Mouse (Mus musculus) G1E (cell line): Measurements from ENCODE around the gene Kcnab1.

ENCODE experiments used
- CTCF ChIP-seq: IDR thresholded peaks from 2 replicates; pipeline ENCODE4 v1.5.1; 2012; ENCODE audit warnings: low read depth, low read length, inconsistent platforms, mixed read lengths
- GATA1 ChIP-seq: IDR thresholded peaks from 2 replicates; pipeline ENCODE4 v1.6.1; 2012; ENCODE audit warnings: borderline replicate concordance, low read length, inconsistent platforms, mixed read lengths
- GATA2 ChIP-seq: IDR thresholded peaks from 2 replicates; pipeline ENCODE4 v1.6.1; 2012; ENCODE audit warnings: low read depth, low read length, inconsistent platforms, borderline replicate concordance
- POLR2AphosphoS5 ChIP-seq: IDR thresholded peaks from 2 replicates; pipeline ENCODE4 v1.6.1; 2012; ENCODE audit warnings: low read depth, low read length, inconsistent platforms; ENCODE audit not compliant: insufficient replicate concordance
- TAL1 ChIP-seq: conservative IDR thresholded peaks from 2 replicates; pipeline ENCODE4 v1.6.1; 2012; ENCODE audit warnings: low read depth, low read length, inconsistent platforms, mixed read lengths

DNA sequence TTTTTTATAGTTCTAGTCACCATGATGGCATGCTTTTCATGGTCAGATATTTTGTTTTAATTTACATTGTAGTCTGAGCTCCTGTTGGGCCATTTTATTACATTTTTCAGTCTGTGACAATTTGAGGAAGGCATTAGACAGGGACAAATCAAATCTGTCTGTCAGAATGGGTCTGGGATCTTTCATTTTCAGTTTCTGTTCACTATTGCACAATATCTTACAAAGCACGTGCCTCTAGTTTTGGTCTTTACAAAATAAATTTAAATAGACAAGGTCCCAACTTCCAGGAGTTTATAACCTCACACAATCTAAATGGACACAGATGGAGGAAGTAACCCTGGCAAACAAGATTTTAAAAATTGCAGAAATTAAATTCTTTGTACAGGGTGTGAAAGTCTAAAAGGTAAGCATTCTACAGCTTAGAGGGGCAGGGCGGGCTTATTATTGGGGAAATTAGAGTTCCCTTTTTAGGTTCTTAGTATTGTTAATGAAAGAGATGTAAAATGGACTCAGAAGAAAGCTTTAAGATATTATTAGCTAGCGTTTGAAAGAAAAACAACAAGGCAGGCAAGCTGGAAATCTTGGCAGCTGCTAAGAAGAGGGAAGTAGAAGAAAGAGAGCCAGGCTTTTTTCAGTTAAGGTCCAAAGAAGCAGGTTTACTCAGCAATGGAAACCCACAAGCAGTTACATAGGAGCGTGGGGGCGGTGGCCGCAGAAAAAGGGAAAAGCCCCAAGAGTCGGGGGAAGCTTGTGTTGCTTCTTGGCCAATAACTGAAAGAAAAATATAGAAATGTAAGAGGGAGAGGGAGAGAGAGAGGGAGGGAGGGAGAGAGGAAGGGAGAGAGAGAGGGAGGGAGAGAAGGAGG is 78.9 kb downstream of the Kcnab1 start:
- TF ChIP-seq CTCF (no peak), TAL1 (no peak), GATA1 (no peak), POLR2AphosphoS5 (no peak), GATA2 (no peak)
